Mouse (Mus musculus) lung, postnatal 36 days (tissue): ENCODE data around the gene Ovgp1.
A peak's percentile ranks its signal among the peaks of the same experiment; 100 is the strongest.
"Not testable (repeated sequence)": the region's sequence is repeated elsewhere in the genome, so short reads cannot be mapped to it uniquely, and the experiment has no call there.

Experiments
- DNase-seq: peaks from one replicate; pipeline ENCODE4 v3.0.0; 2022; ENCODE audit warnings: mixed read lengths

Gene Ovgp1

GRCm38 (mm10) chr3:105973411-105973810, at the start of gene Ovgp1:
Ovgp1 (plus strand) TSS chr3:105973711.
- DNase-seq, result no peak

- DNase-seq, result no peak
Observed at GRCm38 (mm10) chr3:105924616-105925015, 48.9 kb upstream of the Ovgp1 start.

GRCm38 (mm10) chr3:105927561-105928194, 45.8 kb upstream of the Ovgp1 start:
- DNase-seq, result no peak

GRCm38 (mm10) chr3:105928195-105928569, 45.3 kb upstream of the Ovgp1 start:
- no peak for DNase-seq

- DNase-seq, result no peak
Observed at GRCm38 (mm10) chr3:105928781-105929180, 44.7 kb upstream of the Ovgp1 start.

GRCm38 (mm10) chr3:105929821-105930220, 43.7 kb upstream of the Ovgp1 start:
- DNase-seq, result no peak

- no peak for DNase-seq
Observed at GRCm38 (mm10) chr3:105931095-105931494, 42.4 kb upstream of the Ovgp1 start.

- peak; percentile 43 for DNase-seq
Observed at GRCm38 (mm10) chr3:105932240-105933071, 41.1 kb upstream of the Ovgp1 start, which contains the start of gene I830077J02Rik. I830077J02Rik (minus strand) TSS chr3:105932664.

- no peak for DNase-seq
Observed at GRCm38 (mm10) chr3:105933926-105934325, 39.6 kb upstream of the Ovgp1 start.

- peak; percentile 78 for DNase-seq
Observed at GRCm38 (mm10) chr3:105935033-105935432, 38.5 kb upstream of the Ovgp1 start.

- DNase-seq, result no peak
Observed at GRCm38 (mm10) chr3:105936111-105936510, 37.4 kb upstream of the Ovgp1 start.

- no peak for DNase-seq
Observed at GRCm38 (mm10) chr3:105951348-105951747, 22.2 kb upstream of the Ovgp1 start.

GRCm38 (mm10) chr3:105957235-105957634, 16.3 kb upstream of the Ovgp1 start:
- DNase-seq, result no peak

- DNase-seq, result no peak
Observed at GRCm38 (mm10) chr3:105958204-105958603, 15.3 kb upstream of the Ovgp1 start.

- DNase-seq, result peak; percentile 97
Observed at GRCm38 (mm10) chr3:105958974-105959580, 14.4 kb upstream of the Ovgp1 start, which contains the start of gene Wdr77. Wdr77 (plus strand) TSS chr3:105959369.

GRCm38 (mm10) chr3:105959585-105959984, 13.9 kb upstream of the Ovgp1 start:
- DNase-seq, result no peak

- no peak for DNase-seq
Observed at GRCm38 (mm10) chr3:105959999-105960398, 13.5 kb upstream of the Ovgp1 start, which contains the start of gene Atp5f1. Atp5f1 (minus strand) TSS chr3:105960099.

GRCm38 (mm10) chr3:105960700-105961099, 12.8 kb upstream of the Ovgp1 start:
- DNase-seq, result peak; percentile 35

- DNase-seq, result no peak
Observed at GRCm38 (mm10) chr3:105971831-105972446, 1.6 kb upstream of the Ovgp1 start.

- DNase-seq, result peak; percentile 29
Observed at GRCm38 (mm10) chr3:105974174-105974573, 663 bp downstream of the Ovgp1 start.

- DNase-seq, result not testable (repeated sequence)
Observed at GRCm38 (mm10) chr3:105989611-105990010, 16.1 kb downstream of the Ovgp1 start.

- peak; percentile 83 for DNase-seq
Observed at GRCm38 (mm10) chr3:105991653-105992283, 18.3 kb downstream of the Ovgp1 start.

GRCm38 (mm10) chr3:105994730-105995129, 21.2 kb downstream of the Ovgp1 start:
- DNase-seq, result no peak
